Mouse (Mus musculus) lung, embryonic 14.5 days (tissue): ENCODE results near the gene Cd33. TPM values are rescaled to one million over a fixed set of nuclear protein-coding genes. Genes with fewer than 3 reads are reported as not detected.

Experiments
- ATAC-seq: fragments of 200-750 bp; cut with Nextera tagmentation; 2 replicates; pipeline ENCODE4 v1.8.0; 2017; ENCODE audit warnings: mild to moderate bottlenecking, moderate TSS enrichment, moderate library complexity; ENCODE audit not compliant: insufficient read depth
- DNase-seq: peaks from one replicate; pipeline ENCODE4 v3.0.0-alpha.2; 2015
- H3K27ac ChIP-seq: fragments of 300-500 bp; sonication (generic); 2 replicates; pipeline ENCODE4 v1.5.1; 2014; ENCODE audit warnings: low read depth, mild to moderate bottlenecking, moderate library complexity
- H3K27me3 ChIP-seq: fragments of 300-500 bp; sonication (generic); 2 replicates; pipeline ENCODE4 v1.6.1; 2014; ENCODE audit warnings: low read length, control low read depth; ENCODE audit not compliant: insufficient read depth
- H3K36me3 ChIP-seq: fragments of 300-500 bp; sonication (generic); 2 replicates; pipeline ENCODE4 v1.6.1; 2014; ENCODE audit warnings: control low read depth; ENCODE audit not compliant: insufficient read depth
- H3K4me1 ChIP-seq: fragments of 300-500 bp; sonication (generic); 2 replicates; pipeline ENCODE4 v1.6.1; 2014; ENCODE audit warnings: antibody characterized with exemption, control low read depth; ENCODE audit not compliant: insufficient read depth
- H3K4me2 ChIP-seq: fragments of 300-500 bp; sonication (generic); 2 replicates; pipeline ENCODE4 v1.6.1; 2014; ENCODE audit warnings: mild to moderate bottlenecking
- H3K4me3 ChIP-seq: fragments of 300-500 bp; sonication (generic); 2 replicates; pipeline ENCODE4 v1.5.1; 2014; ENCODE audit warnings: low read depth, low read length
- H3K9ac ChIP-seq: fragments of 300-500 bp; sonication (generic); 2 replicates; pipeline ENCODE4 v1.6.1; 2014
- H3K9me3 ChIP-seq: fragments of 300-500 bp; sonication (generic); 2 replicates; pipeline ENCODE4 v1.6.1; 2016; ENCODE audit warnings: low read depth, low read length, control low read depth
- CTCF ChIP-seq: IDR thresholded peaks from 2 replicates; pipeline ENCODE4 v1.5.1; 2016; ENCODE audit warnings: antibody characterized with exemption, low read depth
- WGBS: fragments of 180-500 bp; shearing (Covaris S2); extraction: QIAGEN DNeasy Blood & Tissue Kit; methylation state at CpG from one replicate; pipeline ENCODE4 v1.1.7; 2014; 5-methylcytosine and 5-hydroxymethylcytosine counted together
- polyA plus RNA-seq: library from polyadenylated mRNA; unstranded; fragments of >200 nt; fragmentation: Nextera tagmentation; extraction: Ambion mirVana; gene quantifications from 2 replicates; pipeline ENCODE4 v1.2.1, GENCODE M21; 2014

Gene Cd33
- polyA plus RNA-seq, 1 experiment from 2014 or later = 2.0 TPM

DNA sequence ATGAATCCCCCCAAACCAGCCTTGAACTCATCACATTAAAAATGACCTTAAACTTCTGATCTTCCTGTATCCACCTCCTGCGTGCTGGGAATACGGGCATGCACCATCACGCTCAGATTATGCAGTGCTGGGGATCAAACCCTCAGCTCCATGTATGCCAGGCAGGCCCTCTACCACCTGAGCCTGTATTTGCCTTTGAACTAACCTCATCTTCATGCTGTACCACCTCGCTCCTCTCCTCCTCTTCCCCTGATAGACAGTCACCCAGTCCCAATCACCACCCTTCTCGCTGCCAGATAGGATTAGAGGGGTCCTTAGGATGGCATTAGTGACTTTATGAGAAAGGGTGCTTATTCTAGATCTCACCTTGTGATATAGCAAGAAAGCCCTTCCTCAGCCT is 29.2 kb downstream of the Cd33 start:
- no peak for ATAC-seq
- Histone ChIP-seq H3K9ac (no peak overlapping the region), H3K27me3 (no peaks in the 10 kb centered on the region), H3K9me3 (no peaks in the 10 kb centered on the region), H3K4me1 (no peaks in the 10 kb centered on the region), H3K4me2 (no peak overlapping the region), H3K36me3 (no peaks in the 10 kb centered on the region), H3K27ac (no peak overlapping the region), H3K4me3 (no peak overlapping the region)
- DNase-seq = no peak
- WGBS = 70% methylated on average over 5 of the region's 5 CpGs
- TF ChIP-seq CTCF = no peak

DNA sequence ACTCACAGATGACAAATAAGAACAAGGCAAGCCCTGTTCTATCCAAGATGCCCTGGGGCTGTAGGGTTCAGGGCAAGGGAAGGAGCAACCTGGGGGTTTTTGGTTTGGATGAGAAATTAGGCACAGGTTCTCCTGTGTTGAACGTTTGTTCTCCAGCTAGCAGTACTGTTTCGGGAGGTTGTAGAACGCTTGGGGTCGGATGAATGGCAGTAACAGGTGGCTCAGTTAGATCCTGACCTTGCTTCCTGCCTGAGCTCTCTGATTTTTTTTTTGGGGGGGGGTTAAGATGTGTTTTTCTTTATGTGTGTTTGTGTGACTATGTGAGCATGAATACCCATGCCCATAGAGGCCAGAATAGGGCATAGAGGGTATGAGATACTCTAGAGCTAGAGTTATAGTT is 31.7 kb downstream of the Cd33 start:
- Histone ChIP-seq H3K4me1 (no peaks in the 10 kb centered on the region), H3K9me3 (no peaks in the 10 kb centered on the region), H3K27me3 (no peaks in the 10 kb centered on the region), H3K27ac (no peak overlapping the region), H3K4me3 (no peak overlapping the region), H3K9ac (no peak overlapping the region), H3K36me3 (no peaks in the 10 kb centered on the region), H3K4me2 (no peak overlapping the region)
- ATAC-seq (no peak), DNase-seq (no peak)
- 74% methylated on average over 4 of the region's 4 CpGs for WGBS
- TF ChIP-seq CTCF = no peak

- no peak for DNase-seq
- no peak overlapping the region for H3K4me2 ChIP-seq
- 33% methylated on average over 4 of the region's 4 CpGs for WGBS
Observed at GRCm38 (mm10) chr7:43511707-43512478, 32.3 kb downstream of the Cd33 start.

DNA sequence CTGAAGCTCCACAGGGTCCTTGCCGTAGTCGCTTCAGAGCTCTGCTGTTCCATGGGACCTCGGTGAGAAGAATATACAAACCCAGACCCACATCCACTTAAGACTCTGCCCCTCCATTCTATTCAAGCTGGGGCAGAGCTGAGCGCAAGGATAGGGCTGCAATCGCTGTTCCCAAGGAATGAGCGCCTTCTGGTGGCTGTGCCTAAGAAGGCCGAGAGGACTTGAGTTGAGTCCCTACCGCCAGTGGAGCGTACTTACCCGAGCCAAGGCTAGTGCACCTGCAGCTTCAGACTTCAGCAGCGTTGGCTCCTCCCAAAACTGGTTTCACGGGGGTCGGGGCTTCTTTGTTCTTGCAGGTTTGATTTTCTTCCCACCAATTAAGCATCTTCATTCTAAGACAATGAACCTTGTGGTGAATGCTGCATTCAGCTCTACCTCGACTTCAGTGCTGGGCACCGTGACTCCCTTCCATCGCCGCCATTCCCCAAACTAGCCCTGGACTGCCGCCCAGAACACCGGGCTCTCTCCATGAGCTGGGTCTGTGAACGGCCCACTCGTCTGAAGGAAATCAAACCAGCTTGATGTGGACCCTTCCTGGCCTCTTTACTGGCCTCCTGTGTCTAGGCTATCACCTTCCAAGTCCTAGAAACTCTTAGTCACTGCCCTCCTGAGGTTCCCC is 48.7 kb downstream of the Cd33 start:
- no peak overlapping the region for H3K4me3 ChIP-seq
- TF ChIP-seq CTCF = peak; percentile 64
- no peaks in the 10 kb centered on the region for H3K9me3 ChIP-seq
- H3K27ac ChIP-seq = no peak overlapping the region
- no peak overlapping the region for H3K4me2 ChIP-seq
- H3K27me3 ChIP-seq = peaks cover 3% of the 10 kb centered on the region; the same call in 1 of the 2 replicates
- 14% methylated on average over 21 of the region's 21 CpGs for WGBS
- DNase-seq (peak; percentile 72), ATAC-seq (0 out of 2 replicates have a peak, but pooled peaks have one; percentile 17)
- H3K9ac ChIP-seq = no peak overlapping the region
- no peaks in the 10 kb centered on the region for H3K4me1 ChIP-seq
- no peaks in the 10 kb centered on the region for H3K36me3 ChIP-seq

More at GRCm38 (mm10) chr7:43511707-43512478, 32.3 kb downstream of the Cd33 start:
- no peak overlapping the region for H3K27ac ChIP-seq
- no peak overlapping the region for H3K9ac ChIP-seq
- no peaks in the 10 kb centered on the region for H3K9me3 ChIP-seq
- no peak for ATAC-seq
- H3K27me3 ChIP-seq = no peaks in the 10 kb centered on the region
- no peak for TF ChIP-seq CTCF
- H3K4me3 ChIP-seq = no peak overlapping the region
- no peaks in the 10 kb centered on the region for H3K4me1 ChIP-seq
- no peaks in the 10 kb centered on the region for H3K36me3 ChIP-seq

DNA sequence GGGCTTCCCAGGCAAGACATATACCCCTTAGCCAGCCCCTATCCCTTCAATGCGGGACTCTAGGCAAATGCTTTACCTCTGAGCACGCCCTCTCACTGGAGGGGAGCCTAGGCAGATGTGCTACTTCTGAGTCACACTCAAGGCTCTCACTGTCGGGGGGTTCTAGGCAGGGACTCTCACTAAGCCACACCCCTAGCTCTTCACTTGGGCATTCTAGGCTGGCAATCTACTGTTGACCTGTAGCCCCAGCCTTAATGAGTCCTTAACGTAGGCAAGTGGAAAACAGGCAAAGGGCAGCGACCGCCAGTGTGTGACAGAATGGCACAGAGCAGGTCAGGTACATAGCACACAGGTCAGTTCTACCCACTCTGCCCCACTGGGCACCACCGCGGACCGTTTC is 53.4 kb downstream of the Cd33 start:
- Histone ChIP-seq H3K4me1 (no peaks in the 10 kb centered on the region), H3K9ac (no peak overlapping the region), H3K4me3 (no peak overlapping the region), H3K36me3 (no peaks in the 10 kb centered on the region), H3K27me3 (peaks cover 6% of the 10 kb centered on the region; the same call in 1 of the 2 replicates), H3K4me2 (no peak overlapping the region), H3K27ac (no peak overlapping the region), H3K9me3 (no peaks in the 10 kb centered on the region)
- no peak for TF ChIP-seq CTCF
- WGBS = 57% methylated on average over 9 of the region's 9 CpGs
- DNase-seq = no peak
- ATAC-seq = no peak

DNA sequence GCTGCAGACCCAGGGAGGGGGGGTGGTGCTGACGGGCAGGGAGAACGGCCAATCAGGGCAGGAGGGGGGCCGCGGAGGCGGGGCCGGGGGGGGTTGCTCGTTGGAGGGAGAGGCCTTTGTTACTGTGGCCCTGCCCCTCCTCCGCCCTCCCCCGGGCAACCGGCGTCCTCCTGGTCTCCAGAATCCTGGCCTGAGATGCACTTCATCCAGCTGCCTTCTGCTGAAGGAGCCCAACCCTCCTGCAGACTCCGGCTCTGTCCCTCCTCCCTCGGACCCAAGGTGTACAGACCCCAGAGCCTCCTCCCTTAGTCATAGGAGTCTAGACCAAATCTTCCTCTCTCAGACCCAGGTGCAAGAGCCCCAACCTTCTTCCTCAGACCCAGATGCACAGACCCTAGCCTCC is 54.0 kb downstream of the Cd33 start:
- peak; percentile 85 for ATAC-seq
- 0% methylated on average over 10 of the region's 13 CpGs for WGBS
- peak overlapping the region; percentile 50 for H3K9ac ChIP-seq
- TF ChIP-seq CTCF = no peak
- DNase-seq = peak; percentile 65
- no peak overlapping the region for H3K27ac ChIP-seq
- H3K4me1 ChIP-seq = no peaks in the 10 kb centered on the region
- H3K36me3 ChIP-seq = no peaks in the 10 kb centered on the region
- H3K9me3 ChIP-seq = no peaks in the 10 kb centered on the region
- H3K4me2 ChIP-seq = peak overlapping the region; percentile 72
- H3K4me3 ChIP-seq = peak overlapping the region; percentile 44
- H3K27me3 ChIP-seq = peaks cover 6% of the 10 kb centered on the region; the same call in 1 of the 2 replicates

- no peaks in the 10 kb centered on the region for H3K4me1 ChIP-seq
- no peak for DNase-seq
- WGBS = 1% methylated on average over 24 of the region's 41 CpGs
Observed at GRCm38 (mm10) chr7:43489631-43490125, 54.5 kb downstream of the Cd33 start, which contains the start of gene Iglon5. Gene Iglon5, minus strand, starts transcription at chr7:43490075.

More at GRCm38 (mm10) chr7:43489631-43490125, 54.5 kb downstream of the Cd33 start, which contains the start of gene Iglon5:
- Histone ChIP-seq H3K9me3 (no peaks in the 10 kb centered on the region), H3K36me3 (no peaks in the 10 kb centered on the region), H3K27ac (no peak within 1 kb of the TSS), H3K27me3 (peaks cover 6% of the 10 kb centered on the region; the same call in 1 of the 2 replicates), H3K4me2 (peak within 1 kb of the TSS; percentile 72), H3K4me3 (peak within 1 kb of the TSS; percentile 44), H3K9ac (peak within 1 kb of the TSS; percentile 50)
- TF ChIP-seq CTCF = no peak
- ATAC-seq = peak; percentile 68
